Mouse (Mus musculus) embryonic facial prominence, embryonic 13.5 days (tissue): Measurements from ENCODE around the gene Plcg2. TPM values are rescaled to one million over a fixed set of nuclear protein-coding genes. Genes with fewer than 3 reads are reported as not detected.

ENCODE experiments used
- ATAC-seq: fragments of 200-750 bp; cut with Nextera tagmentation; 2 replicates; pipeline ENCODE4 v1.8.0; 2017; ENCODE audit warnings: low read depth; ENCODE audit not compliant: insufficient number of reproducible peaks, insufficient read depth, low FRiP score, low TSS enrichment
- H3K27ac ChIP-seq: fragments of 300-500 bp; sonication (generic); 2 replicates; pipeline ENCODE4 v1.5.1; 2015; ENCODE audit warnings: moderate library complexity, mild to moderate bottlenecking, inconsistent platforms
- H3K27me3 ChIP-seq: fragments of 300-500 bp; sonication (generic); 2 replicates; pipeline ENCODE4 v1.6.1; 2015; ENCODE audit warnings: mild to moderate bottlenecking, inconsistent platforms
- H3K36me3 ChIP-seq: fragments of 300-500 bp; sonication (generic); 2 replicates; pipeline ENCODE4 v1.6.1; 2015; ENCODE audit warnings: mild to moderate bottlenecking, inconsistent platforms
- H3K4me1 ChIP-seq: fragments of 300-500 bp; sonication (generic); 2 replicates; pipeline ENCODE4 v1.6.1; 2015; ENCODE audit warnings: inconsistent platforms
- H3K4me2 ChIP-seq: fragments of 300-500 bp; sonication (generic); 2 replicates; pipeline ENCODE4 v1.6.1; 2015; ENCODE audit warnings: moderate library complexity, mild to moderate bottlenecking, inconsistent platforms
- H3K4me3 ChIP-seq: fragments of 300-500 bp; sonication (generic); 2 replicates; pipeline ENCODE4 v1.5.1; 2015; ENCODE audit warnings: mild to moderate bottlenecking, inconsistent platforms
- H3K9ac ChIP-seq: fragments of 300-500 bp; sonication (generic); 2 replicates; pipeline ENCODE4 v1.6.1; 2015; ENCODE audit warnings: mild to moderate bottlenecking, inconsistent platforms
- H3K9me3 ChIP-seq: fragments of 300-500 bp; sonication (generic); 2 replicates; pipeline ENCODE4 v1.6.1; 2016; ENCODE audit warnings: inconsistent platforms
- WGBS: fragments of 180-500 bp; shearing (Covaris S2); methylation state at CpG from one replicate; pipeline ENCODE4 v1.1.7; 2015; ENCODE audit warnings: mixed read lengths; 5-methylcytosine and 5-hydroxymethylcytosine counted together
- microRNA-seq: library from miRNA; unstranded; fragments of <30 nt; microRNA quantifications from one replicate; pipeline ENCODE4, GENCODE M21; 2016
- polyA plus RNA-seq: library from polyadenylated mRNA; unstranded; fragments of >200 nt; fragmentation: Nextera tagmentation; extraction: Ambion mirVana; gene quantifications from 2 replicates; pipeline ENCODE4 v1.2.1, GENCODE M21; 2015

The Plcg2 gene
- polyA plus RNA-seq, 1 experiment from 2014 or later = 2.4 TPM

- no peak overlapping the region for H3K9ac ChIP-seq
- H3K4me3 ChIP-seq = no peak overlapping the region
- H3K4me1 ChIP-seq = peaks cover 7% of the 10 kb centered on the region; the same call in 1 of the 2 replicates
- H3K27ac ChIP-seq = no peak overlapping the region
- ATAC-seq = no peak
- no peak overlapping the region for H3K4me2 ChIP-seq
- no peaks in the 10 kb centered on the region for H3K9me3 ChIP-seq
- H3K36me3 ChIP-seq = no peaks in the 10 kb centered on the region
- 68% methylated on average over 9 of the region's 9 CpGs for WGBS
- no peaks in the 10 kb centered on the region for H3K27me3 ChIP-seq
These were observed 178.4 kb downstream of the Plcg2 start for GRCm38 (mm10) chr8:117676460-117676859.

GRCm38 (mm10) chr8:117677011-117677410 is 178.9 kb downstream of the Plcg2 start:
- no peaks in the 10 kb centered on the region for H3K9me3 ChIP-seq
- H3K4me2 ChIP-seq = no peak overlapping the region
- peaks cover 7% of the 10 kb centered on the region; the same call in 1 of the 2 replicates for H3K4me1 ChIP-seq
- WGBS = 76% methylated on average over 8 of the region's 8 CpGs
- no peak for ATAC-seq
- H3K27me3 ChIP-seq = no peaks in the 10 kb centered on the region
- H3K27ac ChIP-seq = no peak overlapping the region
- H3K9ac ChIP-seq = no peak overlapping the region
- H3K4me3 ChIP-seq = no peak overlapping the region
- H3K36me3 ChIP-seq = no peaks in the 10 kb centered on the region

GRCm38 (mm10) chr8:117678650-117679049 is 180.6 kb downstream of the Plcg2 start:
- H3K4me3 ChIP-seq = no peak overlapping the region
- no peaks in the 10 kb centered on the region for H3K36me3 ChIP-seq
- H3K27me3 ChIP-seq = no peaks in the 10 kb centered on the region
- H3K27ac ChIP-seq = no peak overlapping the region
- H3K9ac ChIP-seq = no peak overlapping the region
- 80% methylated on average over 4 of the region's 4 CpGs for WGBS
- peaks cover 1% of the 10 kb centered on the region; the same call in 1 of the 2 replicates for H3K4me1 ChIP-seq
- no peak for ATAC-seq
- H3K9me3 ChIP-seq = no peaks in the 10 kb centered on the region
- H3K4me2 ChIP-seq = no peak overlapping the region

- no peak overlapping the region for H3K4me2 ChIP-seq
- ATAC-seq = no peak
- 80% methylated on average over 10 of the region's 10 CpGs for WGBS
These were observed 185.9 kb downstream of the Plcg2 start for GRCm38 (mm10) chr8:117683925-117684472.

GRCm38 (mm10) chr8:117684504-117684903 is 186.4 kb downstream of the Plcg2 start:
- H3K27me3 ChIP-seq = no peaks in the 10 kb centered on the region
- H3K9ac ChIP-seq = no peak overlapping the region
- H3K27ac ChIP-seq = no peak overlapping the region
- no peaks in the 10 kb centered on the region for H3K36me3 ChIP-seq
- no peak overlapping the region for H3K4me3 ChIP-seq
- ATAC-seq = no peak
- H3K9me3 ChIP-seq = no peaks in the 10 kb centered on the region
- H3K4me1 ChIP-seq = peaks cover 6% of the 10 kb centered on the region; the same call in 1 of the 2 replicates
- WGBS = 66% methylated on average over 11 of the region's 11 CpGs
- no peak overlapping the region for H3K4me2 ChIP-seq

More at GRCm38 (mm10) chr8:117683925-117684472, 185.9 kb downstream of the Plcg2 start:
- Histone ChIP-seq H3K27me3 (no peaks in the 10 kb centered on the region), H3K9me3 (no peaks in the 10 kb centered on the region), H3K36me3 (no peaks in the 10 kb centered on the region), H3K27ac (no peak overlapping the region), H3K4me1 (peaks cover 6% of the 10 kb centered on the region; the same call in 1 of the 2 replicates), H3K4me3 (no peak overlapping the region), H3K9ac (no peak overlapping the region)

Small RNA genes lying within 50 kb of the gene (microRNA-seq; reads per million reads assigned to microRNA genes)
- gene Gm27361 = not detected
- gene Mir7077 = not detected
- gene Mir7078 = not detected

Other genes with a start within 250 kb of the Plcg2 start
- 17.7 and 20.1 TPM in 2 replicates for gene Cmip, start 241.2 kb upstream of the Plcg2 start, polyA plus RNA-seq
- gene Sdr42e1, start 175.4 kb downstream of the Plcg2 start, polyA plus RNA-seq = 2.4 and 3.1 TPM in 2 replicates
- 0.73 and 1.7 TPM in 2 replicates for gene Hsd17b2, start 203.6 kb downstream of the Plcg2 start, polyA plus RNA-seq